Mouse (Mus musculus): ENCODE measurements around the gene Oprl1.

Oprl1 gene

GRCm38 (mm10) chr2:181714903-181715326 lies at the start of gene Oprl1:
Gene Oprl1 (plus strand): TSS chr2:181715016.
- DNase-seq (ENCODE audit: low read depth, low spot score): no peak

- no peak for DNase-seq (ENCODE audit: low read depth, low spot score)
Observed at GRCm38 (mm10) chr2:181670285-181670912, 44.4 kb upstream of the Oprl1 start.

GRCm38 (mm10) chr2:181670913-181671311 lies 43.9 kb upstream of the Oprl1 start:
- DNase-seq (ENCODE audit: low read depth, low spot score): no peak

GRCm38 (mm10) chr2:181671326-181671725 lies 43.5 kb upstream of the Oprl1 start, which contains the start of gene Sox18:
Gene Sox18 (minus strand): TSS chr2:181671640.
- no peak for DNase-seq (ENCODE audit: low read depth, low spot score)

GRCm38 (mm10) chr2:181671984-181672383 lies 42.8 kb upstream of the Oprl1 start:
- no peak for DNase-seq (ENCODE audit: low read depth, low spot score)

- no peak for DNase-seq (ENCODE audit: low read depth, low spot score)
Observed at GRCm38 (mm10) chr2:181673501-181673900, 41.3 kb upstream of the Oprl1 start.

- DNase-seq (ENCODE audit: low read depth, low spot score): no peak
Observed at GRCm38 (mm10) chr2:181674934-181675333, 39.9 kb upstream of the Oprl1 start.

GRCm38 (mm10) chr2:181675454-181675853 lies 39.4 kb upstream of the Oprl1 start:
- DNase-seq (ENCODE audit: low read depth, low spot score): no peak

GRCm38 (mm10) chr2:181676424-181676823 lies 38.4 kb upstream of the Oprl1 start:
- DNase-seq (ENCODE audit: low read depth, low spot score): no peak

- no peak for DNase-seq (ENCODE audit: low read depth, low spot score)
Observed at GRCm38 (mm10) chr2:181677096-181677754, 37.6 kb upstream of the Oprl1 start.

GRCm38 (mm10) chr2:181677755-181678098 lies 37.1 kb upstream of the Oprl1 start:
- DNase-seq (ENCODE audit: low read depth, low spot score): no peak

- peak; percentile 75 for DNase-seq (ENCODE audit: low read depth, low spot score)
Observed at GRCm38 (mm10) chr2:181678780-181679179, 36.0 kb upstream of the Oprl1 start.

- DNase-seq (ENCODE audit: low read depth, low spot score): peak; percentile 54
Observed at GRCm38 (mm10) chr2:181679951-181680715, 34.7 kb upstream of the Oprl1 start, which contains the start of gene Tcea2. Gene Tcea2 (plus strand): TSS chr2:181680310.

- no peak for DNase-seq (ENCODE audit: low read depth, low spot score)
Observed at GRCm38 (mm10) chr2:181680716-181681117, 34.1 kb upstream of the Oprl1 start.

GRCm38 (mm10) chr2:181681978-181682377 lies 32.8 kb upstream of the Oprl1 start:
- DNase-seq (ENCODE audit: low read depth, low spot score): no peak

GRCm38 (mm10) chr2:181683381-181683780 lies 31.4 kb upstream of the Oprl1 start:
- no peak for DNase-seq (ENCODE audit: low read depth, low spot score)

- DNase-seq (ENCODE audit: low read depth, low spot score): no peak
Observed at GRCm38 (mm10) chr2:181684713-181685112, 30.1 kb upstream of the Oprl1 start.

- no peak for DNase-seq (ENCODE audit: low read depth, low spot score)
Observed at GRCm38 (mm10) chr2:181685686-181686085, 29.1 kb upstream of the Oprl1 start.

- DNase-seq (ENCODE audit: low read depth, low spot score): no peak
Observed at GRCm38 (mm10) chr2:181687586-181687985, 27.2 kb upstream of the Oprl1 start.

- DNase-seq (ENCODE audit: low read depth, low spot score): no peak
Observed at GRCm38 (mm10) chr2:181689466-181690160, 25.2 kb upstream of the Oprl1 start.

- DNase-seq (ENCODE audit: low read depth, low spot score): no peak
Observed at GRCm38 (mm10) chr2:181691083-181691482, 23.7 kb upstream of the Oprl1 start.

GRCm38 (mm10) chr2:181691571-181691970 lies 23.2 kb upstream of the Oprl1 start:
- DNase-seq (ENCODE audit: low read depth, low spot score): no peak

Measured in retina, postnatal 7 days (tissue).